Mouse (Mus musculus): ENCODE measurements around the gene Fcgr1.
"Not testable (repeated sequence)": the region's sequence is repeated elsewhere in the genome, so short reads cannot be mapped to it uniquely, and the experiment has no call there.

Gene Fcgr1

GRCm38 (mm10) chr3:96293787-96294186, at the start of gene Fcgr1:
Gene Fcgr1, minus strand, starts transcription at chr3:96293969.
- DNase-seq (ENCODE audit: low spot score): no peak

GRCm38 (mm10) chr3:96342652-96343051, 48.9 kb upstream of the Fcgr1 start:
- DNase-seq (ENCODE audit: low spot score): not testable (repeated sequence)

GRCm38 (mm10) chr3:96342100-96342499, 48.3 kb upstream of the Fcgr1 start:
- not testable (repeated sequence) for DNase-seq (ENCODE audit: low spot score)

GRCm38 (mm10) chr3:96340611-96341312, 47.0 kb upstream of the Fcgr1 start:
- peak; percentile 48 for DNase-seq (ENCODE audit: low spot score)

- DNase-seq (ENCODE audit: low spot score): no peak
Measured at GRCm38 (mm10) chr3:96338849-96339480, 45.2 kb upstream of the Fcgr1 start.

GRCm38 (mm10) chr3:96338043-96338442, 44.3 kb upstream of the Fcgr1 start:
- DNase-seq (ENCODE audit: low spot score): no peak

GRCm38 (mm10) chr3:96337269-96337668, 43.5 kb upstream of the Fcgr1 start:
- DNase-seq (ENCODE audit: low spot score): no peak

GRCm38 (mm10) chr3:96336636-96337035, 42.9 kb upstream of the Fcgr1 start:
- no peak for DNase-seq (ENCODE audit: low spot score)

GRCm38 (mm10) chr3:96335591-96335990, 41.8 kb upstream of the Fcgr1 start:
- DNase-seq (ENCODE audit: low spot score): no peak

GRCm38 (mm10) chr3:96335163-96335550, 41.4 kb upstream of the Fcgr1 start:
- no peak for DNase-seq (ENCODE audit: low spot score)

GRCm38 (mm10) chr3:96334175-96335162, 40.7 kb upstream of the Fcgr1 start:
- DNase-seq (ENCODE audit: low spot score): peak; percentile 57

GRCm38 (mm10) chr3:96333396-96334174, 39.8 kb upstream of the Fcgr1 start:
- DNase-seq (ENCODE audit: low spot score): no peak

- peak; percentile 46 for DNase-seq (ENCODE audit: low spot score)
Measured at GRCm38 (mm10) chr3:96332631-96333395, 39.0 kb upstream of the Fcgr1 start.

- no peak for DNase-seq (ENCODE audit: low spot score)
Measured at GRCm38 (mm10) chr3:96332000-96332399, 38.2 kb upstream of the Fcgr1 start.

GRCm38 (mm10) chr3:96331438-96331837, 37.7 kb upstream of the Fcgr1 start:
- DNase-seq (ENCODE audit: low spot score): no peak

GRCm38 (mm10) chr3:96330603-96331002, 36.8 kb upstream of the Fcgr1 start:
- no peak for DNase-seq (ENCODE audit: low spot score)

GRCm38 (mm10) chr3:96330181-96330580, 36.4 kb upstream of the Fcgr1 start:
- no peak for DNase-seq (ENCODE audit: low spot score)

- DNase-seq (ENCODE audit: low spot score): no peak
Measured at GRCm38 (mm10) chr3:96328730-96329387, 35.1 kb upstream of the Fcgr1 start.

GRCm38 (mm10) chr3:96328060-96328729, 34.4 kb upstream of the Fcgr1 start:
- peak; percentile 79 for DNase-seq (ENCODE audit: low spot score)

- DNase-seq (ENCODE audit: low spot score): peak; percentile 19
Measured at GRCm38 (mm10) chr3:96327647-96328046, 33.9 kb upstream of the Fcgr1 start.

All from testis, postnatal 14 days (tissue).